Mouse (Mus musculus) heart, postnatal 0 days (tissue): ENCODE data around the gene Tmem254c. TPM values are rescaled to one million over a fixed set of nuclear protein-coding genes. Genes with fewer than 3 reads are reported as not detected.
A peak's percentile ranks its signal among the peaks of the same experiment; 100 is the strongest.
"Not testable (repeated sequence)": the region's sequence is repeated elsewhere in the genome, so short reads cannot be mapped to it uniquely, and the experiment has no call there.

ENCODE experiments used
- ATAC-seq: fragments of 200-750 bp; cut with Nextera tagmentation; 2 replicates; pipeline ENCODE4 v1.8.0; 2017; ENCODE audit warnings: low read depth, moderate number of reproducible peaks, moderate library complexity; ENCODE audit not compliant: insufficient read depth
- DNase-seq: peaks from one replicate; pipeline ENCODE4 v3.0.0-alpha.2; 2016; ENCODE audit warnings: low spot score
- H3K27ac ChIP-seq: fragments of 300-500 bp; sonication (generic); 2 replicates; pipeline ENCODE4 v1.5.1; 2014; ENCODE audit warnings: low read depth, mild to moderate bottlenecking
- H3K27me3 ChIP-seq: fragments of 300-500 bp; sonication (generic); 2 replicates; pipeline ENCODE4 v1.6.1; 2014; ENCODE audit warnings: low read length, mixed read lengths; ENCODE audit not compliant: control insufficient read depth, insufficient read depth
- H3K36me3 ChIP-seq: fragments of 300-500 bp; sonication (generic); replicated peaks from 2 replicates; pipeline ENCODE4 v1.6.1; 2014; ENCODE audit warnings: low read length, mixed read lengths; ENCODE audit not compliant: control insufficient read depth, insufficient read depth
- H3K4me1 ChIP-seq: fragments of 300-500 bp; sonication (generic); 2 replicates; pipeline ENCODE4 v1.6.1; 2014; ENCODE audit warnings: antibody characterized with exemption; ENCODE audit not compliant: control insufficient read depth, insufficient read depth
- H3K4me2 ChIP-seq: fragments of 300-500 bp; sonication (generic); 2 replicates; pipeline ENCODE4 v1.6.1; 2014; ENCODE audit warnings: low read depth, mild to moderate bottlenecking, low read length, moderate library complexity
- H3K4me3 ChIP-seq: fragments of 300-500 bp; sonication (generic); 2 replicates; pipeline ENCODE4 v1.5.1; 2014; ENCODE audit warnings: low read depth, low read length
- H3K9ac ChIP-seq: fragments of 300-500 bp; sonication (generic); replicated peaks from 2 replicates; pipeline ENCODE4 v1.6.1; 2014; ENCODE audit warnings: low read depth, low read length, mixed read lengths
- H3K9me3 ChIP-seq: fragments of 300-500 bp; sonication (generic); replicated peaks from 2 replicates; pipeline ENCODE4 v1.6.1; 2016; ENCODE audit warnings: low read length; ENCODE audit not compliant: control insufficient read depth
- WGBS: fragments of 180-500 bp; shearing (Covaris S2); extraction: QIAGEN DNeasy Blood & Tissue Kit; methylation state at CpG from one replicate; pipeline ENCODE4 v1.1.7; 2014; 5-methylcytosine and 5-hydroxymethylcytosine counted together
- polyA plus RNA-seq: library from polyadenylated mRNA; unstranded; fragments of >200 nt; fragmentation: Nextera tagmentation; extraction: Ambion mirVana; gene quantifications from 2 replicates; pipeline ENCODE4 v1.2.1, GENCODE M21; 2015
- total RNA-seq: library from RNA; depleted of rRNA; stranded (reverse); fragments of >200 nt; gene quantifications from 2 replicates; pipeline ENCODE4 v1.2.3, GENCODE M21; 2014; ENCODE audit warnings: low replicate concordance; rRNA removed

The Tmem254c gene
- total RNA-seq (9.0 and 18.0 TPM in 2 replicates), polyA plus RNA-seq (17.5 and 18.1 TPM in 2 replicates)

DNA sequence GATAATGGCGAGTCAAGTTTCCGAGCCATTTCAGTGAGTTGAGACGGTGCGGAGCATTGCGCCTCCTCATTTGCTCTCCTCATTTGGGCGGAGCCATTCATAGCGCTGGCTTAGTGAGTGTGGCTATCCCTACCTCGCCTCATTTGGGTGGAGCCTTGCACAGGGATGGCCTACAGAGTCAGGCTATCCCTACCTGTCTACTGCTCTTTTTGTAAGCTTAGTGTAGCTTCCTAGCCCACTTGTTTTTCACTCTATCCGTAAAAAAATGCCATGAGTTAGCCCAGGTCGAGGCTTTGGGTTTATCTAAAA lies at the start of gene Tmem254c:
Gene Tmem254c, minus strand, starts transcription at position 31 of the 309 bp plus-strand sequence.
- WGBS, result no CpG with 5 or more reads among the region's 10 CpGs
- peak; percentile 64; the same call in 1 of the 2 replicates for ATAC-seq
- not testable (repeated sequence) for H3K4me1 ChIP-seq, H3K4me2 ChIP-seq, H3K9me3 ChIP-seq, DNase-seq, H3K9ac ChIP-seq, H3K36me3 ChIP-seq, H3K4me3 ChIP-seq, H3K27ac ChIP-seq, H3K27me3 ChIP-seq

DNA sequence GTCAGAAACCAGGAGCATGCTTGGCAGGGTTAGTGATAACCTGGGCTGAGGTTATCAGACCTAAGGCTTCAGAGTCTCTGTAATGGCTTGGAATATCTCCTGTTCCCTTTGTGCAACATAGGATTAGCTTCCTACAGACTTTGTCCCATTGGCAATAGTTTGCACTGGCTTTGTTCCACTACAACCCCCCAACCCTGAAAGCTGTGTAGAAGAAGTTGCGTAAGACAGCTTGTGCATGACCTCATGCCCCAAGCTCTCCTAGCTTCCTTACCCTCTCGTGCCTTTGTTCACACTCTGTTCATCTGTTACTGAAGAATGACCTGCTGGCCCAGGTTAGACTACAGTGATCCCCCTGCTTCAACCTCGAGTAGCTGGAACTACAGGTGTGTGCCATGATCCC lies 30.5 kb upstream of the Tmem254c start:
- H3K9ac ChIP-seq, ATAC-seq, H3K4me3 ChIP-seq, H3K27me3 ChIP-seq, H3K4me1 ChIP-seq, H3K9me3 ChIP-seq, H3K4me2 ChIP-seq, H3K36me3 ChIP-seq, DNase-seq, H3K27ac ChIP-seq: not testable (repeated sequence)
- no CpG with 5 or more reads among the region's 3 CpGs for WGBS

DNA sequence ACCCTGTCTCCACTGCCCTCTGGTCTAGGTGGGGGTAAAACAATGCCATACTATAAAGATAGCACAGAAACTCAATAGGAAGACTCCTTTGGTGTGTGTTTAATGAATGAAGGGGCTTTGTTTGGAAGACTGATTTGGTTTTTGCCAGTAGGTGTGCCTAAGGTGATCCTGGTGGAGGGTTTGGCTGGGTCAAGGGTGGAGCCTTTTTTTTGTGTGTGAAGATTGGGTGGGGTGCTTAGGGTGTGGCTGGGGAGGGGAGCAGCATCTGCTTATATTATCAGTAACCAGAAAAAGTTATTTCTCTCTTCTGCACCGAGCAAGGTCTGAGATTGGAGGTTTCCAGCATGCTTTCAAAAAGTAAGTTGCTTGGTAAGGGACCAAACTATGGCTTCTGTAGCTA lies 14.8 kb upstream of the Tmem254c start, which contains the start of gene Cphx3:
Gene Cphx3, plus strand, starts transcription at position 301 of the 400 bp plus-strand sequence.
- no CpG with 5 or more reads among the region's 1 CpGs for WGBS
- H3K4me2 ChIP-seq, H3K27ac ChIP-seq, H3K9me3 ChIP-seq, H3K9ac ChIP-seq, H3K27me3 ChIP-seq, DNase-seq, H3K36me3 ChIP-seq, H3K4me3 ChIP-seq, ATAC-seq, H3K4me1 ChIP-seq: not testable (repeated sequence)

DNA sequence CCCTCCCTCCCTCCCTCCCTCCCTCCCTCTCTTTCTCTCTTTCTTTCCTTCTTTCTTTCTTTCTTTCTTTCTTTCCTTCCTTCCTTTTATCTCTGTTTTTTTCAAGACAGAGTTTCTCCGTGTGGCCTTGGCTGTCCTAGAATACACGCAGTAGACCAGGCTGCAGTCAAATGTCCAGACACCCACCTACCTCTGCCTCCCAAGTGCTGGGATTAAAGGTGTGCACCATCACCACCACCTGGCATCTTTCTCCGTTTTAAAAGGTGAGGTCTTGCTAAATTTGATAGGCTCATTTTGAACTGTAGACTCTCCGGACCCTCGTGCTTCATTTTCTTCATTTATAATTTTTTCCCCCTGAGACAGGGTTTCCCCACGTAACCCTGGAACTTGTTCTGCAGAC lies 14.1 kb upstream of the Tmem254c start, which contains the start of gene Cphx2:
Gene Cphx2, plus strand, starts transcription at position 301 of the 400 bp plus-strand sequence.
- not testable (repeated sequence) for H3K4me3 ChIP-seq, H3K27me3 ChIP-seq, DNase-seq, H3K4me2 ChIP-seq, H3K36me3 ChIP-seq, H3K9ac ChIP-seq, H3K9me3 ChIP-seq, H3K27ac ChIP-seq, H3K4me1 ChIP-seq, ATAC-seq
- no CpG with 5 or more reads among the region's 6 CpGs for WGBS

DNA sequence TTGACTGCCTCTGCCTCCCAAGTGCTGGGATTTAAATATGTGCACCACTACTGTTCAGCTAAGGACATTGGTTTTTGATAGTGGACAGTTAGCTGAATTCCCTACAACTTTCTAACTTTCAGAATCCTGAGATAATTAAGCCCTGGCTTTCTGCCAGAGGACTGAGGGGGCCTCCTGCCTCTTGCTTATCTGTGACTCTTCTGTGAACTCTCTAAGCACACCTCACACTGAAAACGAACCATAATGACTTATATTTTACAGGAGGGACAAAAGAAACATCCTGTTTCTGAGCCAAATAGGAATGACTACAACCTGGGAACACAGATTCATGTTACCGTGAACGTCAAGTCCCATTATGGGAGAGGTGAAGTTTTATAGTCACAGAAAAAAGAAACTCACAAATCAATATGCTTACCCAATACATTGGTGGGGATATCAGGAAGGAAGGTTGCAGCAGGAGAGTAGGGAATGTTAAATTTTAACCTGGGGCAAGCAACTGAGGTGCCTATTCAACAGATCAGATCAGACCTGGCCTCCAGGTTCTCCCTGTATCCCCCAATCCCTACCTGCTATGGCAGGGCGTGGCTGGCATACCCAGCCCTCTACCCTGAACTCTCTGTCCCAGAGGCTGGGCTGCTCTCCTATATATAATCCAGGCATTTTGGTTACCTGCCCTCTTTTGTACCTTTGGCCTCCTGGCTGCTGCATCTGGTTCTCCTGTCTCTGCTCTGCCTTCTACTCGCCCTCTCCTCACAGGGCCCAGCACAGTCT lies 9.7 kb upstream of the Tmem254c start:
- not testable (repeated sequence) for H3K4me3 ChIP-seq, H3K27ac ChIP-seq, H3K9ac ChIP-seq, H3K4me1 ChIP-seq, DNase-seq, H3K27me3 ChIP-seq, H3K4me2 ChIP-seq, H3K36me3 ChIP-seq, ATAC-seq, H3K9me3 ChIP-seq
- no CpG with 5 or more reads among the region's 5 CpGs for WGBS

DNA sequence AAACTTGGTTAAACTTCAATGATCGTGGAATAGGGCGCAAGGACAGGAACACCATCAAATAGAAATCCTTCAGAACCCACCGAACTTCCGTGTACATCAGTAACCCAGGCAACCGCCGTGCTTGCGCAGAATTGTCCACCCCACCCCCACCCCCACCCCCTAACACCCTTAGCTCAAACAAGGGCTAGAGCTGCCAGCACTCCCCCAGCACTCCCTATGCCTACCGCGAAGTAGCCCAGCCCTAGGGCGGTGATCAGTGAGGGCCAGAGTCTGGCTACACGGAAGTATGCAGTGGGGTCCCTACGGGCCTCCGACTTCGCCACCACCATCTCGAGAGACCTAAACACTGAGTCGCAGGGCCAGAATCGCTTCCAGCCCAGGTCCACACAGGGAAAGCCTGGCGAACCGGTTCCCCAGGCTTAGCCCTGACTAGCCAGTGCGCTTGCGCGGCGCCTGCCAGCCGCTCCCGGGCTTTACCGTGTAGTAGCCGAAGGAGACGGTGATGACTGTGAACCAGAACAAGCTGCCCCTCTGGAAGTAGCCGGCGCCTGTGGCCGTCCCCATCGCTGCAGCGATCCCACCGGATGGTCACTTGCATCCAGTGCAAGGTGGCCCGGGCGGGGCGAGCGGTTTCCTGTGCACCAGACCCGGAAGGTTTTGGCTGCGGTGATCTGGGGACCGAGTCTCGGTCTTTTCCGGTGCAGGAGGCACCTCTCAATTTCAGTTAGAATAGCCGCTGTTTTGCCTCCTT lies 406 bp downstream of the Tmem254c start:
- H3K9ac ChIP-seq, H3K36me3 ChIP-seq, H3K27ac ChIP-seq, H3K4me2 ChIP-seq, H3K9me3 ChIP-seq, H3K4me3 ChIP-seq, H3K4me1 ChIP-seq, DNase-seq, H3K27me3 ChIP-seq: not testable (repeated sequence)
- peak; percentile 58 for ATAC-seq
- WGBS, result no CpG with 5 or more reads among the region's 44 CpGs

DNA sequence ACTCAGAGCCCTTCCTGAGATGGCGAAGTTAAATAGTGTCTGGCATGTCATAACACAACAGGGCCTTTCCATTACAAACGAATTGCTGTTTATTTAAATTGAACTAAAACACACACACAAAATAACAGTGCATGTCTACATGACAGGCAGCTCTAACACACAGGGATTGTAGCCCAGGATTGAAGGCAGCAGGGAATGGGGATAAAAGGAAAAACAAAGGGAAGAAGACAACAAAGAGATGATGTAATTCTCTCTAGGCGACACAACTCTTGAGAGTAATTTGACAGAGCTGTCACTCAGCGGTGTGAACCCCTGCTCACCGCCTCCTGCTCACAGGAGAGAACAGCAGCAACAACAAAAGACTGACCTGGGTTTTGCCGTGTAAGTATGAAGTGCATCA lies 7.8 kb downstream of the Tmem254c start:
- not testable (repeated sequence) for H3K27ac ChIP-seq, H3K27me3 ChIP-seq, H3K36me3 ChIP-seq, ATAC-seq, H3K4me2 ChIP-seq, H3K4me3 ChIP-seq, DNase-seq, H3K9ac ChIP-seq, H3K4me1 ChIP-seq, H3K9me3 ChIP-seq
- no CpG with 5 or more reads among the region's 6 CpGs for WGBS

DNA sequence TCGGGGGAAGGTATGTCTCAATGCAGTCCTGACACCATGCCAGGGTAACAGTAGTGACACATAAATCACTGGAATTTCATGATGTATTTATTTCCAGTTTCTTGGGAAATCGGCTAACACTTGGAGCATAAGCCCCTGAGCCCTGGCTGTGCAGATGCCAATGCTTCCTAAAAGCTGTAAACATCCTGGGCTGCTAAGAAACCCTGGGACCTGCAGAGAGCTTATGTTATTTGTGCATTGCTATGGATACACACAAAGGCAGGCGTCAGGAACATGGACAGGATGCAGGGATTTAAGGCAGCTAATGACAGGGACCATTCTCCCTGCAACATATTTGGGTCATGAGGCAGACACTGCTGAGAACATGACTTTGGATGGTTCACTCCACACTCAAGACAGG lies 9.0 kb downstream of the Tmem254c start:
- no CpG with 5 or more reads among the region's 3 CpGs for WGBS
- not testable (repeated sequence) for H3K27me3 ChIP-seq, DNase-seq, H3K4me3 ChIP-seq, H3K9me3 ChIP-seq, H3K4me2 ChIP-seq, H3K36me3 ChIP-seq, H3K27ac ChIP-seq, H3K9ac ChIP-seq, ATAC-seq, H3K4me1 ChIP-seq
